ENCODE assay signal across 9 mouse cellular contexts in genomic region chr9:110243221-110243833, GRCm38 (mm10). TPM values are rescaled to one million over a fixed set of nuclear protein-coding genes. Genes with fewer than 3 reads are reported as not detected.
DNase-seq lines count a peak whose midpoint lies in the region; ATAC-seq and TF ChIP-seq lines count a peak whose summit lies in the region.
"Had no signal": no experiment of that assay in that cellular context is flagged by ENCODE, and none has a peak within 500 bp of the region (broad histone marks: within the 10 kb centered on the region; RNA-seq: fewer than 3 reads in every experiment).

Cspg5 (plus strand) TSS chr9:110243783.

- H3K4me2 ChIP-seq in midbrain, postnatal 0 days (ENCODE audit: low read depth, low read length, poor library complexity, severe bottlenecking) = peak within 1 kb of the TSS; percentile 88

- peaks cover 40% of the 10 kb centered on the region for H3K36me3 ChIP-seq in embryonic facial prominence, embryonic 10.5 days (replicated peaks)
- peaks cover 8% of the 10 kb centered on the region; the same call in 1 of the 2 replicates for H3K36me3 ChIP-seq in midbrain, postnatal 0 days (ENCODE audit: insufficient read depth, low read length)

- H3K9me3 ChIP-seq in embryonic facial prominence, embryonic 10.5 days = no peaks in the 10 kb centered on the region
- H3K9me3 ChIP-seq in midbrain, postnatal 0 days (ENCODE audit: low read length) = no peaks in the 10 kb centered on the region

- peaks cover 62% of the 10 kb centered on the region for H3K27me3 ChIP-seq in embryonic facial prominence, embryonic 10.5 days (replicated peaks; ENCODE audit: low read depth, poor library complexity, severe bottlenecking)
- no peaks in the 10 kb centered on the region for H3K27me3 ChIP-seq in midbrain, postnatal 0 days (ENCODE audit: insufficient read depth, low read length)

- TF ChIP-seq CTCF in midbrain, postnatal 0 days (IDR thresholded peaks at IDR 0.05) = no peak

- peaks cover 22% of the 10 kb centered on the region for H3K4me1 ChIP-seq in embryonic facial prominence, embryonic 10.5 days
- peaks cover 16% of the 10 kb centered on the region for H3K4me1 ChIP-seq in midbrain, postnatal 0 days (ENCODE audit: insufficient read depth, low read length)

- WGBS in embryonic facial prominence, embryonic 10.5 days = 91% methylated on average over 7 of the region's 7 CpGs
- WGBS in midbrain, postnatal 0 days = 89% methylated on average over 7 of the region's 7 CpGs

- H3K27ac ChIP-seq in embryonic facial prominence, embryonic 10.5 days (replicated peaks) = no peak within 1 kb of the TSS
- H3K27ac ChIP-seq in midbrain, postnatal 0 days (ENCODE audit: low read depth, low read length) = peak within 1 kb of the TSS; percentile 93
- H3K27ac ChIP-seq: macrophage had no signal

- peak within 1 kb of the TSS; percentile 78 for H3K4me3 ChIP-seq in embryonic facial prominence, embryonic 10.5 days
- H3K4me3 ChIP-seq in midbrain, postnatal 0 days (ENCODE audit: low read depth, low read length) = peak within 1 kb of the TSS; percentile 84

- no peak for ATAC-seq in midbrain, postnatal 0 days (ENCODE audit: low FRiP score)
- no peak for ATAC-seq in inflammation-experienced regulatory T-cells, adult 6 months

- H3K9ac ChIP-seq in midbrain, postnatal 0 days (replicated peaks; ENCODE audit: low read length, poor library complexity, severe bottlenecking) = peak within 1 kb of the TSS; percentile 97; the same call in 1 of the 2 replicates

- no peak for DNase-seq in layer of hippocampus, adult 18-20 months (ENCODE audit: low spot score in 2 of 2)
- DNase-seq in layer of hippocampus, adult 9-11 months = no peak
- DNase-seq in embryonic facial prominence, embryonic 10.5 days (ENCODE audit: low spot score) = no peak
- no peak for DNase-seq in layer of hippocampus, postnatal 36 days
- DNase-seq in midbrain, postnatal 0 days (ENCODE audit: low spot score) = no peak
- no peak for DNase-seq in gastrocnemius, adult 8-10 months (ENCODE audit: low spot score in 2 of 2)
- no peak for DNase-seq in embryo, embryonic 11 days

RNA-seq across cellular contexts. Expression of gene Cspg5, which starts in this region (rescaled TPM):
- 100 to 1,000 TPM; 288 to 297 TPM for total RNA-seq in layer of hippocampus, adult 18-20 months (2021)
- polyA plus RNA-seq in embryonic facial prominence, embryonic 10.5 days (2016; fragmentation: Nextera tagmentation; extraction: Ambion mirVana) = 2.1 and 2.3 TPM in 2 replicates
- 100 to 1,000 TPM; 274 to 279 TPM for total RNA-seq in layer of hippocampus, postnatal 36 days (2021)
- 456 and 504 TPM in 2 replicates for total RNA-seq in midbrain, postnatal 0 days (2014; rRNA removed)
- polyA plus RNA-seq in midbrain, postnatal 0 days (2015; fragmentation: Nextera tagmentation; extraction: Ambion mirVana) = 325 and 340 TPM in 2 replicates
- total RNA-seq in gastrocnemius, adult 8-10 months (2022) = under 1 TPM in 2 of 4 experiments, not detected in 2; 0.16 to 0.17 TPM
- under 1 TPM; 0.13 to 0.27 (median 0.18) TPM for polyA plus RNA-seq in inflammation-experienced regulatory T-cells, adult 6 months (2017; shearing (Covaris generic))

Comparison
In these comparisons a context has a peak if more than half of its experiments do, and no peak if none do; other contexts are left out.
1. RNA of gene Cspg5 (total RNA-seq): 456 to 504 TPM in midbrain, postnatal 0 days, 288 to 297 TPM in layer of hippocampus, adult 18-20 months and 274 to 279 TPM in layer of hippocampus, postnatal 36 days; 0.16 to 0.17 TPM in gastrocnemius, adult 8-10 months; every median in the first group is over 100 times any median in the second.
2. RNA of gene Cspg5 (polyA plus RNA-seq): 325 to 340 TPM in midbrain, postnatal 0 days; 2.1 to 2.3 TPM in embryonic facial prominence, embryonic 10.5 days and 0.13 to 0.27 TPM in inflammation-experienced regulatory T-cells, adult 6 months; every median in the first group is over 10 times any median in the second.